Mouse (Mus musculus) heart, postnatal 0 days (tissue): ENCODE results near the gene Wdfy2.

Experiments used
- CTCF ChIP-seq: IDR thresholded peaks from 2 replicates; pipeline ENCODE4 v1.5.1; 2016; ENCODE audit warnings: antibody characterized with exemption, control low read depth, low read depth
- EP300 ChIP-seq: IDR thresholded peaks from 2 replicates; pipeline ENCODE4 v1.6.1; 2016; ENCODE audit warnings: antibody characterized with exemption, low read depth

DNA sequence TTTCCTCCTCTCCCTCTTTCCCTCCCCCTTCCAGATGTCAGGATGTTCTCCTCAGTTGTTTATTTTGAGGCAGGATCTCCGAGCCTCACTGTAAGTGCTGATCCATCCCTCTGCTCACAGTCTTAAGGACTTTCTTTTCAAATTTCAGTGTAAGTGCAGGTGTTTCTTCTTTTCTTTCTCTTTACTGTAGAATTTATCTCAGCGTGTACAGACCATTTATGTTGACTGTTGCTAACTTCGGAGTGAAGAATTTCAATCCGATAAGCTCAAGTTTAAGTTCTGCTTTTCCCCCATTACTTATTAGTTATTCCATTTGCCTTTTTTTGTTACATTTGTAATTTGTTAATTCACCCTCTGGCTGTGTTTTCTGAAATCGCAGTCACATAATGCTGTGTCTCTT is 29.6 kb downstream of the Wdfy2 start:
- no peak for TF ChIP-seq EP300
- no peak for TF ChIP-seq CTCF
